Mouse (Mus musculus) embryonic facial prominence, embryonic 15.5 days (tissue): ENCODE data around the gene 9130023H24Rik. TPM values are rescaled to one million over a fixed set of nuclear protein-coding genes. Genes with fewer than 3 reads are reported as not detected.

Source experiments
- polyA plus RNA-seq: library from polyadenylated mRNA; unstranded; fragments of >200 nt; fragmentation: Nextera tagmentation; extraction: Ambion mirVana; gene quantifications from 2 replicates; pipeline ENCODE4 v1.2.1, GENCODE M21; 2015

The 9130023H24Rik gene
- polyA plus RNA-seq, 1 experiment from 2014 or later = 9.1 TPM

Other genes starting within 250 kb of the 9130023H24Rik start
- gene Pycard, start 244.2 kb downstream of the 9130023H24Rik start, polyA plus RNA-seq = 102 and 112 TPM in 2 replicates
- gene Trim72, start 234.1 kb downstream of the 9130023H24Rik start, polyA plus RNA-seq = 3.6 and 5.2 TPM in 2 replicates
- gene Itgam, start 175.4 kb downstream of the 9130023H24Rik start, polyA plus RNA-seq = 1.6 and 1.8 TPM in 2 replicates
- not detected in 2 replicates for gene Gm49368, start 175.3 kb downstream of the 9130023H24Rik start, polyA plus RNA-seq
- gene Itgax, start 108.5 kb downstream of the 9130023H24Rik start, polyA plus RNA-seq = 0.14 and 0.19 TPM in 2 replicates
- not detected in 2 replicates for gene Itgad, start 83.7 kb downstream of the 9130023H24Rik start, polyA plus RNA-seq
- gene Cox6a2, start 31.6 kb downstream of the 9130023H24Rik start, polyA plus RNA-seq = 51.6 and 67.7 TPM in 2 replicates
- 19.4 and 19.6 TPM in 2 replicates for gene Armc5, start 689 bp downstream of the 9130023H24Rik start, polyA plus RNA-seq
- gene Tgfb1i1, start 8.8 kb upstream of the 9130023H24Rik start, polyA plus RNA-seq = 86.1 and 86.5 TPM in 2 replicates
- gene Slc5a2, start 27.6 kb upstream of the 9130023H24Rik start, polyA plus RNA-seq = not detected in 2 replicates
- gene BC017158, start 60.1 kb upstream of the 9130023H24Rik start, polyA plus RNA-seq = 26.6 and 27.0 TPM in 2 replicates
- 14.0 and 14.8 TPM in 2 replicates for gene Rgs10, start 180.7 kb upstream of the 9130023H24Rik start, polyA plus RNA-seq
- gene Tial1, start 223.7 kb upstream of the 9130023H24Rik start, polyA plus RNA-seq = 28.5 and 30.4 TPM in 2 replicates